Mouse (Mus musculus): ENCODE results near the gene Lrrc66. TPM values are rescaled to one million over a fixed set of nuclear protein-coding genes. Genes with fewer than 3 reads are reported as not detected.

Gene Lrrc66
- polyA plus RNA-seq (2012; fragmentation: generic; extraction: Trizol): not detected
- long read RNA-seq, experiment 1: 0 reads
- long read RNA-seq, experiment 2: 0 reads

GRCm38 (mm10) chr5:73632291-73632690, at the start of gene Lrrc66:
Gene Lrrc66, minus strand, starts transcription at chr5:73632526.
- H3ac ChIP-seq (ENCODE audit: control insufficient read depth, insufficient read length, low read depth): no peak within 1 kb of the TSS

GRCm38 (mm10) chr5:73676626-73677025, 44.3 kb upstream of the Lrrc66 start:
- TF ChIP-seq CEBPB (IDR thresholded peaks at IDR 0.05; ENCODE audit: low read depth) (no peak), FOSL1 (IDR thresholded peaks at IDR 0.05; ENCODE audit: insufficient read depth, low read length, poor library complexity, severe bottlenecking) (no peak), USF1 (IDR thresholded peaks at IDR 0.05; ENCODE audit: low read depth) (no peak), MYOG (IDR thresholded peaks at IDR 0.05; ENCODE audit: control insufficient read depth, extremely low read depth, insufficient read length) (no peak), MAX (IDR thresholded peaks at IDR 0.05) (no peak)
- Histone ChIP-seq H3K79me2 (ENCODE audit: control insufficient read depth, insufficient read depth) (no peaks in the 10 kb centered on the region), H3K27me3 (ENCODE audit: control insufficient read depth, insufficient read depth, insufficient read length) (peaks cover 8% of the 10 kb centered on the region), H3ac (ENCODE audit: control insufficient read depth, insufficient read length, low read depth) (no peak overlapping the region), H3K79me3 (ENCODE audit: low read depth) (no peaks in the 10 kb centered on the region), H3K36me3 (ENCODE audit: control insufficient read depth, insufficient read depth) (no peaks in the 10 kb centered on the region), H3K4me3 (ENCODE audit: insufficient read depth, poor library complexity, severe bottlenecking) (no peak overlapping the region)

More at GRCm38 (mm10) chr5:73632291-73632690, at the start of gene Lrrc66:
- TF ChIP-seq FOSL1 (IDR thresholded peaks at IDR 0.05; ENCODE audit: insufficient read depth, low read length, poor library complexity, severe bottlenecking) (no peak), MYOD1 (IDR thresholded peaks at IDR 0.05; ENCODE audit: control insufficient read depth, insufficient read length, low read depth) (no peak), MAX (IDR thresholded peaks at IDR 0.05) (no peak), USF1 (IDR thresholded peaks at IDR 0.05; ENCODE audit: low read depth) (no peak), CTCF (IDR thresholded peaks at IDR 0.05; ENCODE audit: control insufficient read depth, insufficient read depth, insufficient read length) (no peak), CEBPB (IDR thresholded peaks at IDR 0.05; ENCODE audit: low read depth) (no peak), MYOG (IDR thresholded peaks at IDR 0.05; ENCODE audit: control insufficient read depth, extremely low read depth, insufficient read length) (no peak)
- Histone ChIP-seq H3K79me2 (ENCODE audit: control insufficient read depth, insufficient read depth) (no peaks in the 10 kb centered on the region), H3K27me3 (ENCODE audit: control insufficient read depth, insufficient read depth, insufficient read length) (no peaks in the 10 kb centered on the region), H3K79me3 (ENCODE audit: low read depth) (no peaks in the 10 kb centered on the region), H3K36me3 (ENCODE audit: control insufficient read depth, insufficient read depth) (peaks cover 10% of the 10 kb centered on the region), H3K4me3 (ENCODE audit: insufficient read depth, poor library complexity, severe bottlenecking) (no peak within 1 kb of the TSS)

- no peak for TF ChIP-seq MAX (IDR thresholded peaks at IDR 0.05)
- no peak for TF ChIP-seq USF1 (IDR thresholded peaks at IDR 0.05; ENCODE audit: low read depth)
- TF ChIP-seq CTCF (IDR thresholded peaks at IDR 0.05; ENCODE audit: control insufficient read depth, insufficient read depth, insufficient read length): no peak
- no peak for TF ChIP-seq FOSL1 (IDR thresholded peaks at IDR 0.05; ENCODE audit: insufficient read depth, low read length, poor library complexity, severe bottlenecking)
- no peak for TF ChIP-seq CEBPB (IDR thresholded peaks at IDR 0.05; ENCODE audit: low read depth)
- TF ChIP-seq MYOD1 (IDR thresholded peaks at IDR 0.05; ENCODE audit: control insufficient read depth, insufficient read length, low read depth): no peak
- TF ChIP-seq MYOG (IDR thresholded peaks at IDR 0.05; ENCODE audit: control insufficient read depth, extremely low read depth, insufficient read length): no peak
- no peak overlapping the region for H3ac ChIP-seq (ENCODE audit: control insufficient read depth, insufficient read length, low read depth)
These were observed 43.3 kb upstream of the Lrrc66 start for GRCm38 (mm10) chr5:73675604-73676003.

GRCm38 (mm10) chr5:73669386-73669785, 37.1 kb upstream of the Lrrc66 start:
- H3K27me3 ChIP-seq (ENCODE audit: control insufficient read depth, insufficient read depth, insufficient read length): no peaks in the 10 kb centered on the region
- TF ChIP-seq FOSL1 (IDR thresholded peaks at IDR 0.05; ENCODE audit: insufficient read depth, low read length, poor library complexity, severe bottlenecking) (no peak), CEBPB (IDR thresholded peaks at IDR 0.05; ENCODE audit: low read depth) (no peak), MYOD1 (IDR thresholded peaks at IDR 0.05; ENCODE audit: control insufficient read depth, insufficient read length, low read depth) (no peak), MYOG (IDR thresholded peaks at IDR 0.05; ENCODE audit: control insufficient read depth, extremely low read depth, insufficient read length) (no peak), CTCF (IDR thresholded peaks at IDR 0.05; ENCODE audit: control insufficient read depth, insufficient read depth, insufficient read length) (no peak), USF1 (IDR thresholded peaks at IDR 0.05; ENCODE audit: low read depth) (no peak), MAX (IDR thresholded peaks at IDR 0.05) (no peak)
- H3K36me3 ChIP-seq (ENCODE audit: control insufficient read depth, insufficient read depth): no peaks in the 10 kb centered on the region
- no peaks in the 10 kb centered on the region for H3K79me2 ChIP-seq (ENCODE audit: control insufficient read depth, insufficient read depth)
- H3K4me3 ChIP-seq (ENCODE audit: insufficient read depth, poor library complexity, severe bottlenecking): no peak overlapping the region
- no peaks in the 10 kb centered on the region for H3K79me3 ChIP-seq (ENCODE audit: low read depth)
- no peak overlapping the region for H3ac ChIP-seq (ENCODE audit: control insufficient read depth, insufficient read length, low read depth)

More at GRCm38 (mm10) chr5:73675604-73676003, 43.3 kb upstream of the Lrrc66 start:
- Histone ChIP-seq H3K79me2 (ENCODE audit: control insufficient read depth, insufficient read depth) (no peaks in the 10 kb centered on the region), H3K79me3 (ENCODE audit: low read depth) (no peaks in the 10 kb centered on the region), H3K4me3 (ENCODE audit: insufficient read depth, poor library complexity, severe bottlenecking) (no peak overlapping the region), H3K36me3 (ENCODE audit: control insufficient read depth, insufficient read depth) (no peaks in the 10 kb centered on the region), H3K27me3 (ENCODE audit: control insufficient read depth, insufficient read depth, insufficient read length) (peaks cover 3% of the 10 kb centered on the region)

GRCm38 (mm10) chr5:73667877-73668276, 35.6 kb upstream of the Lrrc66 start:
- no peak overlapping the region for H3ac ChIP-seq (ENCODE audit: control insufficient read depth, insufficient read length, low read depth)
- no peak for TF ChIP-seq MYOG (IDR thresholded peaks at IDR 0.05; ENCODE audit: control insufficient read depth, extremely low read depth, insufficient read length)
- no peak for TF ChIP-seq CEBPB (IDR thresholded peaks at IDR 0.05; ENCODE audit: low read depth)
- TF ChIP-seq USF1 (IDR thresholded peaks at IDR 0.05; ENCODE audit: low read depth): no peak
- no peak for TF ChIP-seq FOSL1 (IDR thresholded peaks at IDR 0.05; ENCODE audit: insufficient read depth, low read length, poor library complexity, severe bottlenecking)
- TF ChIP-seq MAX (IDR thresholded peaks at IDR 0.05): no peak
- TF ChIP-seq CTCF (IDR thresholded peaks at IDR 0.05; ENCODE audit: control insufficient read depth, insufficient read depth, insufficient read length): no peak
- no peak for TF ChIP-seq MYOD1 (IDR thresholded peaks at IDR 0.05; ENCODE audit: control insufficient read depth, insufficient read length, low read depth)

GRCm38 (mm10) chr5:73666695-73667094, 34.4 kb upstream of the Lrrc66 start:
- TF ChIP-seq USF1 (IDR thresholded peaks at IDR 0.05; ENCODE audit: low read depth) (no peak), CEBPB (IDR thresholded peaks at IDR 0.05; ENCODE audit: low read depth) (no peak), FOSL1 (IDR thresholded peaks at IDR 0.05; ENCODE audit: insufficient read depth, low read length, poor library complexity, severe bottlenecking) (no peak), MAX (IDR thresholded peaks at IDR 0.05) (no peak), CTCF (IDR thresholded peaks at IDR 0.05; ENCODE audit: control insufficient read depth, insufficient read depth, insufficient read length) (no peak), MYOD1 (IDR thresholded peaks at IDR 0.05; ENCODE audit: control insufficient read depth, insufficient read length, low read depth) (no peak), MYOG (IDR thresholded peaks at IDR 0.05; ENCODE audit: control insufficient read depth, extremely low read depth, insufficient read length) (no peak)
- no peaks in the 10 kb centered on the region for H3K36me3 ChIP-seq (ENCODE audit: control insufficient read depth, insufficient read depth)
- no peaks in the 10 kb centered on the region for H3K79me2 ChIP-seq (ENCODE audit: control insufficient read depth, insufficient read depth)
- no peaks in the 10 kb centered on the region for H3K79me3 ChIP-seq (ENCODE audit: low read depth)
- no peak overlapping the region for H3ac ChIP-seq (ENCODE audit: control insufficient read depth, insufficient read length, low read depth)
- H3K27me3 ChIP-seq (ENCODE audit: control insufficient read depth, insufficient read depth, insufficient read length): peaks cover 3% of the 10 kb centered on the region
- H3K4me3 ChIP-seq (ENCODE audit: insufficient read depth, poor library complexity, severe bottlenecking): no peak overlapping the region

More at GRCm38 (mm10) chr5:73667877-73668276, 35.6 kb upstream of the Lrrc66 start:
- Histone ChIP-seq H3K4me3 (ENCODE audit: insufficient read depth, poor library complexity, severe bottlenecking) (no peak overlapping the region), H3K27me3 (ENCODE audit: control insufficient read depth, insufficient read depth, insufficient read length) (no peaks in the 10 kb centered on the region), H3K79me2 (ENCODE audit: control insufficient read depth, insufficient read depth) (no peaks in the 10 kb centered on the region), H3K36me3 (ENCODE audit: control insufficient read depth, insufficient read depth) (no peaks in the 10 kb centered on the region), H3K79me3 (ENCODE audit: low read depth) (no peaks in the 10 kb centered on the region)
